Mouse (Mus musculus) heart, adult 2 months (tissue): Measurements from ENCODE around the gene Tor2a.

Experiments used
- CTCF ChIP-seq: fragments of 200-600 bp; IDR thresholded peaks from 2 replicates; pipeline ENCODE4 v1.8.1; 2022; ENCODE audit warnings: antibody characterized with exemption, mild to moderate bottlenecking, moderate library complexity
- POLR2A ChIP-seq: fragments of 200-500 bp; IDR thresholded peaks from 2 replicates; pipeline ENCODE4 v1.6.1; 2011; ENCODE audit warnings: mild to moderate bottlenecking, low read depth, low read length, control low read depth; ENCODE audit not compliant: insufficient read depth

GRCm38 (mm10) chr2:32751665-32752033, 5.4 kb upstream of the Tor2a start:
- TF ChIP-seq CTCF (no peak), POLR2A (no peak)
